Mouse (Mus musculus) heart, embryonic 11.5 days (tissue): ENCODE data around the gene Cpe. TPM values are rescaled to one million over a fixed set of nuclear protein-coding genes. Genes with fewer than 3 reads are reported as not detected.

Experiments
- ATAC-seq: fragments of 200-750 bp; cut with Nextera tagmentation; replicated peaks from 2 replicates; pipeline ENCODE4 v1.8.0; 2017; ENCODE audit warnings: moderate library complexity; ENCODE audit not compliant: insufficient number of reproducible peaks, low FRiP score, low TSS enrichment
- H3K27ac ChIP-seq: fragments of 300-500 bp; sonication (generic); 2 replicates; pipeline ENCODE4 v1.5.1; 2014; ENCODE audit warnings: mild to moderate bottlenecking, low read depth, low read length
- H3K27me3 ChIP-seq: fragments of 300-500 bp; sonication (generic); 2 replicates; pipeline ENCODE4 v1.6.1; 2014; ENCODE audit warnings: mild to moderate bottlenecking, low read length, mixed read lengths; ENCODE audit not compliant: control insufficient read depth, insufficient read depth
- H3K36me3 ChIP-seq: fragments of 300-500 bp; sonication (generic); 2 replicates; pipeline ENCODE4 v1.6.1; 2014; ENCODE audit warnings: mild to moderate bottlenecking, low read length, moderate library complexity, mixed read lengths; ENCODE audit not compliant: control insufficient read depth, insufficient read depth
- H3K4me1 ChIP-seq: fragments of 300-500 bp; sonication (generic); 2 replicates; pipeline ENCODE4 v1.6.1; 2014; ENCODE audit warnings: low read length; ENCODE audit not compliant: control insufficient read depth, insufficient read depth
- H3K4me2 ChIP-seq: fragments of 300-500 bp; sonication (generic); 2 replicates; pipeline ENCODE4 v1.6.1; 2014; ENCODE audit warnings: mild to moderate bottlenecking, moderate library complexity
- H3K4me3 ChIP-seq: fragments of 300-500 bp; sonication (generic); 2 replicates; pipeline ENCODE4 v1.5.1; 2014; ENCODE audit warnings: low read depth, low read length
- H3K9ac ChIP-seq: fragments of 300-500 bp; sonication (generic); 2 replicates; pipeline ENCODE4 v1.6.1; 2014; ENCODE audit warnings: mild to moderate bottlenecking, low read depth, low read length, moderate library complexity
- H3K9me3 ChIP-seq: fragments of 300-500 bp; sonication (generic); replicated peaks from 2 replicates; pipeline ENCODE4 v1.6.1; 2016; ENCODE audit warnings: low read length; ENCODE audit not compliant: control insufficient read depth
- WGBS: fragments of 180-500 bp; shearing (Covaris S2); extraction: QIAGEN DNeasy Blood & Tissue Kit; methylation state at CpG from one replicate; pipeline ENCODE4 v1.1.7; 2014; ENCODE audit not compliant: insufficient replicate concordance; 5-methylcytosine and 5-hydroxymethylcytosine counted together
- polyA plus RNA-seq: library from polyadenylated mRNA; unstranded; fragments of >200 nt; fragmentation: Nextera tagmentation; extraction: Ambion mirVana; gene quantifications from 2 replicates; pipeline ENCODE4 v1.2.1, GENCODE M21; 2014

Gene Cpe
- polyA plus RNA-seq, 1 experiment from 2014 or later = 122 TPM

GRCm38 (mm10) chr8:64648063-64648462 is 44.8 kb downstream of the Cpe start:
- H3K36me3 ChIP-seq = no peaks in the 10 kb centered on the region
- H3K4me2 ChIP-seq = no peak overlapping the region
- H3K4me1 ChIP-seq = no peaks in the 10 kb centered on the region
- no peak for ATAC-seq
- no peak overlapping the region for H3K9ac ChIP-seq
- no peaks in the 10 kb centered on the region for H3K27me3 ChIP-seq
- H3K27ac ChIP-seq = no peak overlapping the region
- H3K4me3 ChIP-seq = no peak overlapping the region
- 84% methylated on average over 4 of the region's 4 CpGs for WGBS
- H3K9me3 ChIP-seq = no peaks in the 10 kb centered on the region

GRCm38 (mm10) chr8:64647148-64647547 is 45.7 kb downstream of the Cpe start:
- H3K27ac ChIP-seq = no peak overlapping the region
- no peak overlapping the region for H3K9ac ChIP-seq
- H3K36me3 ChIP-seq = no peaks in the 10 kb centered on the region
- WGBS = 85% methylated on average over 3 of the region's 3 CpGs
- no peak for ATAC-seq
- H3K27me3 ChIP-seq = no peaks in the 10 kb centered on the region
- no peaks in the 10 kb centered on the region for H3K9me3 ChIP-seq
- H3K4me2 ChIP-seq = no peak overlapping the region
- no peak overlapping the region for H3K4me3 ChIP-seq
- no peaks in the 10 kb centered on the region for H3K4me1 ChIP-seq

GRCm38 (mm10) chr8:64646421-64646820 is 46.4 kb downstream of the Cpe start:
- Histone ChIP-seq H3K4me3 (no peak overlapping the region), H3K27ac (no peak overlapping the region), H3K27me3 (no peaks in the 10 kb centered on the region), H3K4me1 (no peaks in the 10 kb centered on the region), H3K4me2 (no peak overlapping the region), H3K9ac (no peak overlapping the region), H3K9me3 (no peaks in the 10 kb centered on the region), H3K36me3 (no peaks in the 10 kb centered on the region)
- WGBS = 90% methylated on average over 5 of the region's 5 CpGs
- no peak for ATAC-seq

- ATAC-seq = no peak
- Histone ChIP-seq H3K4me1 (no peaks in the 10 kb centered on the region), H3K27ac (no peak overlapping the region), H3K4me3 (no peak overlapping the region), H3K27me3 (no peaks in the 10 kb centered on the region), H3K36me3 (no peaks in the 10 kb centered on the region), H3K9me3 (no peaks in the 10 kb centered on the region), H3K4me2 (no peak overlapping the region), H3K9ac (no peak overlapping the region)
- 81% methylated on average over 12 of the region's 12 CpGs for WGBS
Observed at GRCm38 (mm10) chr8:64644108-64645005, 48.5 kb downstream of the Cpe start.

GRCm38 (mm10) chr8:64643382-64643781 is 49.5 kb downstream of the Cpe start:
- H3K27ac ChIP-seq = no peak overlapping the region

GRCm38 (mm10) chr8:64642799-64643198 is 50.1 kb downstream of the Cpe start:
- Histone ChIP-seq H3K27me3 (no peaks in the 10 kb centered on the region), H3K27ac (no peak overlapping the region), H3K9ac (no peak overlapping the region), H3K36me3 (no peaks in the 10 kb centered on the region), H3K4me1 (no peaks in the 10 kb centered on the region), H3K4me3 (no peak overlapping the region), H3K9me3 (no peaks in the 10 kb centered on the region), H3K4me2 (no peak overlapping the region)
- no peak for ATAC-seq
- WGBS = 86% methylated on average over 3 of the region's 3 CpGs

More at GRCm38 (mm10) chr8:64643382-64643781, 49.5 kb downstream of the Cpe start:
- H3K4me3 ChIP-seq = no peak overlapping the region
- no peaks in the 10 kb centered on the region for H3K4me1 ChIP-seq
- H3K4me2 ChIP-seq = no peak overlapping the region
- no peak for ATAC-seq
- H3K27me3 ChIP-seq = no peaks in the 10 kb centered on the region
- H3K9ac ChIP-seq = no peak overlapping the region
- 73% methylated on average over 4 of the region's 4 CpGs for WGBS
- no peaks in the 10 kb centered on the region for H3K36me3 ChIP-seq
- no peaks in the 10 kb centered on the region for H3K9me3 ChIP-seq

GRCm38 (mm10) chr8:64640599-64640998 is 52.3 kb downstream of the Cpe start:
- no peaks in the 10 kb centered on the region for H3K36me3 ChIP-seq
- no peak overlapping the region for H3K27ac ChIP-seq
- no peaks in the 10 kb centered on the region for H3K27me3 ChIP-seq
- 86% methylated on average over 1 of the region's 1 CpGs for WGBS
- H3K9me3 ChIP-seq = no peaks in the 10 kb centered on the region
- H3K9ac ChIP-seq = no peak overlapping the region
- ATAC-seq = no peak
- no peak overlapping the region for H3K4me3 ChIP-seq
- no peak overlapping the region for H3K4me2 ChIP-seq
- no peaks in the 10 kb centered on the region for H3K4me1 ChIP-seq

- H3K4me3 ChIP-seq = no peak overlapping the region
- H3K36me3 ChIP-seq = no peaks in the 10 kb centered on the region
- no peak overlapping the region for H3K4me2 ChIP-seq
- H3K9me3 ChIP-seq = no peaks in the 10 kb centered on the region
- no peak overlapping the region for H3K9ac ChIP-seq
- no peaks in the 10 kb centered on the region for H3K27me3 ChIP-seq
- no peak overlapping the region for H3K27ac ChIP-seq
- H3K4me1 ChIP-seq = no peaks in the 10 kb centered on the region
- WGBS = 90% methylated on average over 5 of the region's 5 CpGs
- ATAC-seq = no peak
Observed at GRCm38 (mm10) chr8:64639676-64640075, 53.2 kb downstream of the Cpe start.

- Histone ChIP-seq H3K9ac (no peak overlapping the region), H3K36me3 (no peaks in the 10 kb centered on the region), H3K4me2 (no peak overlapping the region), H3K27ac (no peak overlapping the region), H3K4me1 (no peaks in the 10 kb centered on the region), H3K9me3 (no peaks in the 10 kb centered on the region), H3K4me3 (no peak overlapping the region), H3K27me3 (no peaks in the 10 kb centered on the region)
- WGBS = 84% methylated on average over 3 of the region's 3 CpGs
- no peak for ATAC-seq
Observed at GRCm38 (mm10) chr8:64634901-64635300, 58.0 kb downstream of the Cpe start.
